Mouse (Mus musculus): Measurements from ENCODE around the gene Pdlim4.

DNA sequence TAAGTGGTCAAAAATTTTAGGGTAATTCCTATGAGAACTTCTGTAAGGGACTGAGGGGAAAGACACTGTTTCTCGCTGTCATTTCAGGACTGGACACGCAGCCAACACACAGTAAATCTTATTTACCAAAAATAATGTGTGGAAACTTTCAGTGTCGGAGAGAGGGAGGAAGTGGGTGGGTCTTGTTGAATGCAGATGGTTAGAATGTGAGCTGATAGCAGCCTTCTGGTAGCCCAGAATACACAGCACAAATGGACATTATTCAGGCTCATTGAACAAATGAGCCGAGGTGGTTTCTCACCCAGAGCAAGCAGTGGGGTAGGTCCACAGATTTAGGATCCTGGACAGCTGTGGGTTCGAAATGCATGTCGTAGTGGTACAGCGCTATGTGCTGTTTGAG lies 15.7 kb downstream of the Pdlim4 start:
- TF ChIP-seq MYOG (IDR thresholded peaks at IDR 0.05; ENCODE audit: control insufficient read depth in 1 of 3, insufficient read depth in 1 of 3, insufficient read length in 2 of 3, low read depth in 2 of 3) (no peak), POLR2A (IDR thresholded peaks at IDR 0.05; ENCODE audit: insufficient read length, low read depth) (no peak), E2F4 (IDR thresholded peaks at IDR 0.05; ENCODE audit: insufficient read depth) (no peak), MYOD1 (IDR thresholded peaks at IDR 0.05; ENCODE audit: control insufficient read depth in 1 of 3, insufficient read length in 2 of 3, low read depth in 2 of 3) (no peak), TCF12 (IDR thresholded peaks at IDR 0.05; ENCODE audit: insufficient read depth, poor library complexity, severe bottlenecking) (no peak), USF1 (IDR thresholded peaks at IDR 0.05; ENCODE audit: low read depth) (no peak), MAX (IDR thresholded peaks at IDR 0.05; ENCODE audit: low read depth) (no peak), POLR2AphosphoS2 (IDR thresholded peaks at IDR 0.05; ENCODE audit: insufficient read length, low read depth) (no peak), REST (IDR thresholded peaks at IDR 0.05; ENCODE audit: insufficient read depth, insufficient read length) (no peak)

All from myocyte (in vitro differentiated cells).